Comparison of ENCODE assay signal across 16 mouse cellular contexts in genomic region chr10:96635472-96635871, GRCm38 (mm10). TPM values are rescaled to one million over a fixed set of nuclear protein-coding genes. Genes with fewer than 3 reads are reported as not detected.
DNase-seq lines count a peak whose midpoint lies in the region; ATAC-seq and TF ChIP-seq lines count a peak whose summit lies in the region.
"Had no signal": no experiment of that assay in that cellular context is flagged by ENCODE, and none has a peak within 500 bp of the region (broad histone marks: within the 10 kb centered on the region; RNA-seq: fewer than 3 reads in every experiment).

No protein-coding gene starts in this region.

- DNase-seq in hindbrain, embryonic 10.5 days (ENCODE audit: low spot score): no peak
- DNase-seq in hindbrain, embryonic 11.5 days (ENCODE audit: low spot score): no peak
- no peak for DNase-seq in midbrain, embryonic 14.5 days
- peak; percentile 66 for DNase-seq in Muller cell, postnatal 12 days (ENCODE audit: inconsistent ontology term)
- DNase-seq in layer of hippocampus, adult 2 months (ENCODE audit: low spot score in 2 of 2): no peak
- DNase-seq: cerebellum, adult 11 months; gastrocnemius, postnatal 14 days; heart, postnatal 4 days; kidney, postnatal 25 days had no signal

- no peak overlapping the region for H3K4me2 ChIP-seq in hindbrain, embryonic 11.5 days (replicated peaks; ENCODE audit: low read depth, low read length)
- H3K4me2 ChIP-seq in midbrain, embryonic 12.5 days (replicated peaks): no peak overlapping the region
- no peak overlapping the region for H3K4me2 ChIP-seq in midbrain, embryonic 14.5 days (ENCODE audit: low read length)
- no peak overlapping the region for H3K4me2 ChIP-seq in stomach, embryonic 15.5 days
- H3K4me2 ChIP-seq: forebrain, embryonic 15.5 days; lung, embryonic 15.5 days had no signal

- no peak overlapping the region for H3K9ac ChIP-seq in hindbrain, embryonic 11.5 days (ENCODE audit: low read depth, low read length)
- H3K9ac ChIP-seq in midbrain, embryonic 12.5 days (replicated peaks): no peak overlapping the region
- H3K9ac ChIP-seq in midbrain, embryonic 14.5 days (replicated peaks; ENCODE audit: low read length): no peak overlapping the region
- H3K9ac ChIP-seq in stomach, embryonic 15.5 days: no peak overlapping the region
- H3K9ac ChIP-seq: forebrain, embryonic 15.5 days; lung, embryonic 15.5 days had no signal

- no peak for ATAC-seq in hindbrain, embryonic 11.5 days (ENCODE audit: low FRiP score)
- no peak for ATAC-seq in midbrain, embryonic 12.5 days (ENCODE audit: low FRiP score, low read depth)
- no peak for ATAC-seq in midbrain, embryonic 14.5 days (ENCODE audit: low FRiP score, low TSS enrichment)
- peak; percentile 50; the same call in 1 of the 2 replicates for ATAC-seq in stomach, embryonic 15.5 days (ENCODE audit: insufficient read depth, low FRiP score, low read depth)
- ATAC-seq: forebrain, embryonic 15.5 days; midbrain, embryonic 16.5 days; Patski had no signal

- no peak overlapping the region for H3K4me3 ChIP-seq in hindbrain, embryonic 10.5 days
- H3K4me3 ChIP-seq in hindbrain, embryonic 11.5 days (ENCODE audit: low read depth, low read length): no peak overlapping the region
- H3K4me3 ChIP-seq in midbrain, embryonic 12.5 days: no peak overlapping the region
- no peak overlapping the region for H3K4me3 ChIP-seq in midbrain, embryonic 14.5 days (replicated peaks; ENCODE audit: low read depth, low read length)
- H3K4me3 ChIP-seq in stomach, embryonic 15.5 days (replicated peaks): no peak overlapping the region
- no peak overlapping the region for H3K4me3 ChIP-seq in layer of hippocampus, adult 2 months
- H3K4me3 ChIP-seq: forebrain, embryonic 15.5 days; heart, embryonic 10.5 days; lung, embryonic 15.5 days had no signal

- TF ChIP-seq CTCF in layer of hippocampus, adult 2 months (conservative IDR thresholded peaks at IDR 0.05): no peak

- WGBS in hindbrain, embryonic 10.5 days: 79% methylated on average over 4 of the region's 4 CpGs
- WGBS in hindbrain, embryonic 11.5 days: 57% methylated on average over 4 of the region's 4 CpGs
- 68% methylated on average over 4 of the region's 4 CpGs for WGBS in midbrain, embryonic 12.5 days
- 64% methylated on average over 4 of the region's 4 CpGs for WGBS in midbrain, embryonic 14.5 days
- WGBS in stomach, embryonic 15.5 days: 14% methylated on average over 4 of the region's 4 CpGs

- no peaks in the 10 kb centered on the region for H3K9me3 ChIP-seq in hindbrain, embryonic 10.5 days
- no peaks in the 10 kb centered on the region for H3K9me3 ChIP-seq in hindbrain, embryonic 11.5 days (ENCODE audit: control insufficient read depth, low read length)
- H3K9me3 ChIP-seq in midbrain, embryonic 12.5 days: no peaks in the 10 kb centered on the region
- no peaks in the 10 kb centered on the region for H3K9me3 ChIP-seq in midbrain, embryonic 14.5 days (ENCODE audit: control insufficient read depth, low read length)
- no peaks in the 10 kb centered on the region for H3K9me3 ChIP-seq in stomach, embryonic 15.5 days
- H3K9me3 ChIP-seq: forebrain, embryonic 15.5 days; heart, embryonic 10.5 days; lung, embryonic 15.5 days had no signal

- peaks cover 25% of the 10 kb centered on the region for H3K36me3 ChIP-seq in hindbrain, embryonic 10.5 days
- no peaks in the 10 kb centered on the region for H3K36me3 ChIP-seq in hindbrain, embryonic 11.5 days (ENCODE audit: control insufficient read depth, insufficient read depth, low read length)
- H3K36me3 ChIP-seq in midbrain, embryonic 12.5 days: peaks cover 11% of the 10 kb centered on the region; the same call in 1 of the 2 replicates
- H3K36me3 ChIP-seq in midbrain, embryonic 14.5 days (ENCODE audit: control insufficient read depth, insufficient read depth, low read length): 0 out of 2 replicates have a peak, but pooled peaks cover 3% of the 10 kb centered on the region
- no peaks in the 10 kb centered on the region for H3K36me3 ChIP-seq in stomach, embryonic 15.5 days
- H3K36me3 ChIP-seq: heart, embryonic 10.5 days; lung, embryonic 15.5 days had no signal

- H3K27ac ChIP-seq in hindbrain, embryonic 10.5 days: 0 out of 2 replicates have a peak overlapping the region, but pooled peaks have one; percentile 23
- H3K27ac ChIP-seq in hindbrain, embryonic 11.5 days (ENCODE audit: low read depth, low read length): no peak overlapping the region
- H3K27ac ChIP-seq in midbrain, embryonic 12.5 days (replicated peaks): 0 out of 2 replicates have a peak overlapping the region, but pooled peaks have one; percentile 10
- H3K27ac ChIP-seq in midbrain, embryonic 14.5 days (replicated peaks; ENCODE audit: low read depth, low read length): no peak overlapping the region
- H3K27ac ChIP-seq in stomach, embryonic 15.5 days: peak overlapping the region; percentile 49
- H3K27ac ChIP-seq in layer of hippocampus, adult 2 months: no peak overlapping the region
- H3K27ac ChIP-seq: forebrain, embryonic 15.5 days; heart, embryonic 10.5 days; lung, embryonic 15.5 days had no signal

- H3K4me1 ChIP-seq in hindbrain, embryonic 10.5 days (replicated peaks): no peaks in the 10 kb centered on the region
- H3K4me1 ChIP-seq in hindbrain, embryonic 11.5 days (replicated peaks; ENCODE audit: control insufficient read depth, insufficient read depth, low read length): no peaks in the 10 kb centered on the region
- H3K4me1 ChIP-seq in midbrain, embryonic 12.5 days: no peaks in the 10 kb centered on the region
- H3K4me1 ChIP-seq in midbrain, embryonic 14.5 days (ENCODE audit: control insufficient read depth, insufficient read depth, low read length): no peaks in the 10 kb centered on the region
- peaks cover 4% of the 10 kb centered on the region for H3K4me1 ChIP-seq in stomach, embryonic 15.5 days
- H3K4me1 ChIP-seq: lung, embryonic 15.5 days had no signal

- H3K27me3 ChIP-seq in hindbrain, embryonic 10.5 days (ENCODE audit: insufficient read depth, poor library complexity, severe bottlenecking): no peaks in the 10 kb centered on the region
- no peaks in the 10 kb centered on the region for H3K27me3 ChIP-seq in hindbrain, embryonic 11.5 days (ENCODE audit: control insufficient read depth, insufficient read depth, low read length)
- H3K27me3 ChIP-seq in midbrain, embryonic 12.5 days: no peaks in the 10 kb centered on the region
- H3K27me3 ChIP-seq in midbrain, embryonic 14.5 days (ENCODE audit: control insufficient read depth, insufficient read depth, low read length): no peaks in the 10 kb centered on the region
- no peaks in the 10 kb centered on the region for H3K27me3 ChIP-seq in stomach, embryonic 15.5 days (replicated peaks)
- H3K27me3 ChIP-seq: forebrain, embryonic 15.5 days; lung, embryonic 15.5 days; Patski had no signal

RNA-seq across cellular contexts. Expression of gene Btg1, which starts 18.7 kb away (rescaled TPM):
- 34.9 and 43.8 TPM in 2 replicates for polyA plus RNA-seq in hindbrain, embryonic 10.5 days (2016; fragmentation: Nextera tagmentation; extraction: Ambion mirVana)
- 57.2 and 57.6 TPM in 2 replicates for polyA plus RNA-seq in hindbrain, embryonic 11.5 days (2014; fragmentation: Nextera tagmentation; extraction: Ambion mirVana)
- 55.8 and 63.5 TPM in 2 replicates for polyA plus RNA-seq in midbrain, embryonic 12.5 days (2016; fragmentation: Nextera tagmentation; extraction: Ambion mirVana)
- 66.7 and 70.7 TPM in 2 replicates for polyA plus RNA-seq in midbrain, embryonic 14.5 days (2014; fragmentation: Nextera tagmentation; extraction: Ambion mirVana)
- polyA plus RNA-seq in stomach, embryonic 15.5 days (2015; fragmentation: Nextera tagmentation; extraction: Ambion mirVana): 61.2 and 62.3 TPM in 2 replicates
- 10 to 100 TPM; 42.6 to 58.0 TPM for total RNA-seq in layer of hippocampus, adult 2 months (2021)

Comparison
In these comparisons a context has a peak if more than half of its experiments do, and no peak if none do; other contexts are left out.
1. H3K27ac ChIP-seq: peak in hindbrain, embryonic 10.5 days (single experiment), midbrain, embryonic 12.5 days (single experiment) and stomach, embryonic 15.5 days (single experiment); none in hindbrain, embryonic 11.5 days (single experiment), midbrain, embryonic 14.5 days (single experiment) and layer of hippocampus, adult 2 months (single experiment).